Mouse (Mus musculus) adrenal gland, adult 2 months (tissue): ENCODE results near the gene H2afz. TPM values are rescaled to one million over a fixed set of nuclear protein-coding genes. Genes with fewer than 3 reads are reported as not detected.
"Not testable (repeated sequence)": the region's sequence is repeated elsewhere in the genome, so short reads cannot be mapped to it uniquely, and the experiment has no call there.

Experiments
- DNase-seq: peaks from one replicate; pipeline ENCODE4 v3.0.0; 2021
- long read RNA-seq: library from polyadenylated mRNA; stranded (forward); transcript quantifications from one replicate; pipeline ENCODE4 v2.0.0, GENCODE M21; 2021
- polyA plus RNA-seq: library from polyadenylated mRNA; depleted of rRNA; stranded (reverse); fragments of >200 nt; gene quantifications from 2 replicates; pipeline ENCODE4 v1.2.3, GENCODE M21; 2012; rRNA removed
- total RNA-seq, 2 experiments: library from RNA; stranded (reverse); gene quantifications; 2 replicates each; pipeline ENCODE4 v1.2.3; 2021

The H2afz gene
- total RNA-seq (100 to 1,000 TPM; 128 to 131 TPM), polyA plus RNA-seq (178 and 236 TPM in 2 replicates)
- long read RNA-seq, transcript H2afz-201 (5 exons, 1,069 nt), result major isoform, 105 of 113 reads
- long read RNA-seq, partial matches to known transcripts, result 2 of 113 reads
- long read RNA-seq, other reads (novel, unspliced or antisense), result 5 of 113 reads

- peak; percentile 99 for DNase-seq
These were observed at the start of gene H2afz for GRCm38 (mm10) chr3:137864124-137864987. Gene H2afz (plus strand): TSS chr3:137864487.

- no peak for DNase-seq
These were observed 45.6 kb upstream of the H2afz start for GRCm38 (mm10) chr3:137818713-137819112.

GRCm38 (mm10) chr3:137820688-137821467, 43.4 kb upstream of the H2afz start:
- no peak for DNase-seq

DNA sequence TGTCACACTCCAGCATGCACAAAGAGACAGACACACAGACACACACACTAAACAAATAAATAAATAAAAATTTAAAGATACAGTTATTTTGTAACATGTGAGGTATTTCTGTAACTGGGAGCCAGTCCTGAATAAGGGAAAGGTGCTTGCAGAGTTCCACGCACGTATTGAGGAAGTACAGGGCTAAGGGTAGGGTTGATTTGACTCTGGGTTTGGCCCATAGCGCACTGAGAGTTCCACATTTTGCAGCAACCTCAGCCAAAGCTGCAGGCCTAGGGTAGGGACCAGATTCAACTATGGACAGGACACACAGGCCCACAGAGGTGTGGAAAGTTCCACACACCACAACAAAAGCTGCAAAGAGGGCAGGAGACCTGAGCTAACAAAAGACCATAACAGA, 41.0 kb upstream of the H2afz start:
- no peak for DNase-seq

GRCm38 (mm10) chr3:137827678-137828077, 36.6 kb upstream of the H2afz start:
- no peak for DNase-seq

- DNase-seq, result no peak
These were observed 33.1 kb upstream of the H2afz start for GRCm38 (mm10) chr3:137831156-137831555.

DNA sequence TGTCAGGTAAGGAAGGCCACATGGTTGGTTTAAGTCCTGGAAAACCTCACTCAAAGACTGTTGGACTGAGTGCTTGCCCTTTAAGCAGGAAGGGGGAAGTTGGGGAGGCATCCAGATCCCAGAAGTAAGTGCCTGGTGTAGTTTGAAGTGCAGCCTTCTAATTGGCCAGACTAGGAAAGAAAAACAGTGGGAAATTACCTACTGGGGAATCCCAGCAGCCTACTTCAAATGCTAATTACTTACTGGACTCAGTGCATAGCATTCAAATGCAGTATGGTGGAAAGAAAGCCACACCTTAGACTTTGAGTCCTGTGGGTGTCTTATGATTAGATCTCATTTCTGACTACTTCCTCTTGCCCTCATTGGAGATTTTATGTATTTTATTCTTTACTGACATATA, 31.2 kb upstream of the H2afz start:
- no peak for DNase-seq

DNA sequence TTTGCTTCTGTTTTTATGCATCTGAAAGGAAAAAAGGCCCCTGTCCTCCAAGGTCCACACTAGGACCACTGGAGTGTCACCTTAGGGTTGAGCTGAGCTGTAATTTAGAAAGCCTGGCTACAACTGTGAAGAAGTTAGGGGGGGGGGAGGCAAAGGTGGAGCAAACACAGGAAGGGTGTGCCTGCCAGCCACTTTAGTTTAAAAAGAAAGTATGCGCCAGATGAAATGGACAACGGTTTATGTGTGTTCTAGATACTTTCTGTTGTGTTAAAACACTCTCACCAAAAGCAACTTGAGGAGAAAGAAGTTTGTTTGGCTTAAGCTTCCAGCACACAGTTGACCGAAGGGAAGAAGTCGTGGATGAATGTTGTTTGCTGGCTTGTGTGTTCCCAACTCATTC, 30.6 kb upstream of the H2afz start:
- no peak for DNase-seq

GRCm38 (mm10) chr3:137836543-137836942, 27.7 kb upstream of the H2afz start:
- DNase-seq, result no peak

- DNase-seq, result no peak
These were observed 26.1 kb upstream of the H2afz start for GRCm38 (mm10) chr3:137838160-137838559.

DNA sequence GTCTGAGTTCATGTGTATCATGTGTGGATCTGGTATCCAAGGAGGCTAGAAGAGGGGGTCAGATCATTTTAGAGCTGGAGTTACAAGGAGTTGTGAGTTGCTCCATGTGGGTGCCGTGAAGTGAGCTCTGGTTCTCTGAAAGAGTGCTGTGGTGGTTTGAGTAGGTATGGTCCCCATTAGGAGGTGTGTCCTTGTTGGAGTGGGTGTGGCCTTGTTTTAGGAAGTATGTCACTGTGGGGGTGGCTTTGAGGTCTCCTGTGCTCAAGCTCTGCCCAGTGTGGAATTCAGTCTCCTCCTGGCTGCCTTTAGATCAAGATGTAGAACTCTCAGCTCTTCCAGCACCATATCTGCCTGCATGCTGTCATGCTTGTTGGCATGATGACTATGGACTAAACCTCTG, 21.3 kb upstream of the H2afz start:
- DNase-seq, result no peak

- DNase-seq, result no peak
These were observed 20.0 kb upstream of the H2afz start for GRCm38 (mm10) chr3:137844263-137844662.

GRCm38 (mm10) chr3:137846552-137846951, 17.7 kb upstream of the H2afz start:
- DNase-seq, result no peak

DNA sequence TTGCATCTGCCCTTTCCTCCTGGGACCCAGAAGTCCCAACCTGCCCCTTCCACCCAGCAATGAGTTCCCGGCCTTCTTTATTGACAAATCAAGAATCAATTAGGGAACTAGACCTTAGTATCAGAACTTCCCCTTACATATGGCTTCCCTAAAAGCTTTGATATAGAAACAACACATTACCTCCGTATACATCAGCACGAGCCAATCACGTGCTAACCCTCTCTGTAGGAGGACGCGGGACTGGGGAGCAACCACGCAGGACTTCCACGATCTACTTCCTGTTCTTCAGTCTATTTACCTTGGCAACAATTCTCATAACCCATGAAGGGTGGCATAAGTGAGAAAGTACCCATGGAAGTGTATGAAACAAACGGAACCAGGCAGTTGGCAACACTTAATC, 15.9 kb upstream of the H2afz start:
- no peak for DNase-seq

GRCm38 (mm10) chr3:137849697-137850096, 14.6 kb upstream of the H2afz start:
- DNase-seq, result peak; percentile 5

DNA sequence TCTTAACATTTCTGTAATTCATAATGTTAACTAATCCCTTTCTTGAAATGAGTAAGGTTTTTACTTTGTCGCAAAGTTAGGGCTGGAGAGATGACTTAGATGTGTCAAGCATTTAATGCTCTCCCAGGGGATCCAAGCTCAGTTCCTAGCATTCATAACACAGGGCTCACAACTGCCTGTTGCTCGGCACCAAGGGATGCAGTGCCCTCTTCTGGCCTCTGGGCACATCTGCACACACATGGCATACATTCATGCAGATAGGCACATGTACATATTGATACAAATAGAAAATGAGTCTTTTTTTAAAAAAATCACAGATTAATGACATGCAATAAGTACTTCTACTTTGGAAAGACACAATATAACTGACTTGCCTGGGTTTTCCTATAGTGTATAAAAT, 13.1 kb upstream of the H2afz start:
- DNase-seq, result no peak

DNA sequence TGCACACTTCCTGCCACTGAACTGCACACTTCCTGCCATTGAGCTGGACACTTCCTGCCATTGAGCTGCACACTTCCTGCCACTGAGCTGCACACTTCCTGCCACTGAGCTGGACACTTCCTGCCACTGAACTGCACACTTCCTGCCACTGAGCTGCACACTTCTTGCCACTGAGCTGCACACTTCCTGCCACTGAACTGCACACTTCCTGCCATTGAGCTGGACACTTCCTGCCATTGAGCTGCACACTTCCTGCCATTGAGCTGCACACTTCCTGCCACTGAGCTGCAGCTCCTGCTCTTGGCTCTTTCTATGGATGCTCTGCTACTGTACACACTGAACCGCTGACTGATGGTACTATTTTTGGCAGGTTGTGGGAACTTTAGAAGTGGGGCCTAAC, 11.3 kb upstream of the H2afz start:
- DNase-seq, result not testable (repeated sequence)

GRCm38 (mm10) chr3:137855328-137855727, 9.0 kb upstream of the H2afz start:
- no peak for DNase-seq

DNA sequence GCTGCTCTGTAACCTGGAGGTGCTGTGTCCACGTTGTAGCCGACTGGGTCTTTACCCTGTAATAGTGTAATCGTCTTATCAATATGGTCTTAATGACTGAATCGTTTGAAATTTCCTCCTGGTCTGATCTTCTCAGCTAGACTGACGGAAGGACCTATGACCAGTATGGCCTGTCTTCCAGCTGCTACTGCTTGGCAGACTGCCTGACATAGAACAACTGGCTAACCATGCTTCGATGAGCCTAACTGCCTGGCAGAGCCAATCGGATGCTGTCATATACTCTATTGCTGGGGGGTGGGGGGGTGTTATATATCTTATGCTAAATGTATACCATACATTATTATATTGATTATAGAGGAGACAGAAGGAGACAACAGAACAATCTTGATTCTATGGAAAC, 8.2 kb upstream of the H2afz start:
- no peak for DNase-seq

DNA sequence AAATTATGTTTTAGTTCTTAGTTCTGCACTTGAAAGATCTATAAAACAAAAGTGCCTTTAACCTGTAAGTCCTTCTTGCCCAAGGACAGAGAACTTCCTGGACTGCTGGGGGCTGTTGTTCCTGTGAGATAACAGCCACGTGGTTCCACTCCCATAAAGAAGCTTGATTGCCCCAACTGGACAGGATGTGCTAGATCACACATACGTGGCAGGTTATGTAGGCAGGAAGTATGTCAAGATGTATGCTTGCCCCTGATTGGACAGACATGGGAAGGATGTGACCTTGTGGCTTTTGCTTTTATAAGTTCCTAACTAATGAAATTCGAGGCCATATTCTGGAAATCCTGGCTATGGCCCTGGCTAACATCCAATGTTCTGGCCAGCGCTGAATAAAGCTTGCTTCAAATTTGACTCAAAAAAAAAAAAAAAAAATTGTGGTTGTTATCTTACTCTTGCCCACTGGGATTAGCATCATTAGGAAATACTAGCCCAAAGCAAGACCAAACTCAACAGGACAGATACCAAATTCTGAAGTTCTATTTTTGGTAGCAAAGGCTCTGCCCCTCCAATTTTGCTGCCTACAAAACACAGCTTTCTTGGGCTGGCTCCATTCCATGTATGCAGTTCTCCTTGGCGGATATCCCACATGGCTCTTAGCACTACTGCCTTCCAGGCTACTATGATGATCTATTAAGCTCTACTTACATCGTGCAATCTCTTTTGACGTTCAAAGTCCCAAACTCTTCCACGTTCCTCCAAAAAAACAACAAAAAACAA, 3.7 kb upstream of the H2afz start:
- DNase-seq, result peak; percentile 28

DNA sequence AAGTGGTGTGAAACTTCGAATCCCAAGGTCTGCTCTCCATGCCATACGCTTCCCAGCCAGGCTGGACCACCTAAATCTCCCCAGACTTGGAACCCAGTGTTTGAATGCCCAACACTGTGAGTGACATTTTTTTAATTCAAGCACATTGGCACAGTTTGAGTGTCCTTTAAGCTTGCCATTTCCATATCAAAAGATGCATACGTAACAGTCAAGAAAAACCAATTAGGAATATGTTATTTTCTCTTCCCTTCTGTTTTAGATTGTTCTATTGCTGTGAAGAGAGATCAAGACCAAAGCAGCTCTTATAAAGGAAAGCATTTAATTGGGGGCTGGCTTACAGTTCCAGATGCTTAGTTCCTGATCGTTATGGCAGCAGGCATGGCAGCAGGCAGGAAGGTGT, 2.9 kb upstream of the H2afz start:
- DNase-seq, result no peak

- no peak for DNase-seq
These were observed 1.7 kb upstream of the H2afz start for GRCm38 (mm10) chr3:137862600-137862999.
